Mouse (Mus musculus) forebrain, embryonic 12.5 days (tissue): ENCODE results near the gene Polr3f. TPM values are rescaled to one million over a fixed set of nuclear protein-coding genes. Genes with fewer than 3 reads are reported as not detected.

Experiments used
- polyA plus RNA-seq: library from polyadenylated mRNA; unstranded; fragments of >200 nt; fragmentation: Nextera tagmentation; extraction: Ambion mirVana; gene quantifications from 2 replicates; pipeline ENCODE4 v1.2.1, GENCODE M21; 2016

Gene Polr3f
- polyA plus RNA-seq, 1 experiment from 2014 or later: 38.9 TPM

Other genes with a start within 250 kb of the Polr3f start
- 0.13 and 0.17 TPM in 2 replicates for gene Ovol2, start 195.6 kb upstream of the Polr3f start, polyA plus RNA-seq
- gene Kat14, start 158.7 kb upstream of the Polr3f start, polyA plus RNA-seq: 41.2 and 42.9 TPM in 2 replicates
- 0.49 and 2.3 TPM in 2 replicates for gene Pet117, start 158.7 kb upstream of the Polr3f start, polyA plus RNA-seq
- gene Dzank1, start 304 bp upstream of the Polr3f start, polyA plus RNA-seq: 4.6 and 4.9 TPM in 2 replicates
- gene Rbbp9, start 23.2 kb downstream of the Polr3f start, polyA plus RNA-seq: 56.8 and 59.1 TPM in 2 replicates
- gene Sec23b, start 28.5 kb downstream of the Polr3f start, polyA plus RNA-seq: 107 and 115 TPM in 2 replicates
- gene Smim26, start 66.3 kb downstream of the Polr3f start, polyA plus RNA-seq: 47.5 and 49.8 TPM in 2 replicates
- 35.5 and 39.3 TPM in 2 replicates for gene Dtd1, start 72.2 kb downstream of the Polr3f start, polyA plus RNA-seq